Mouse (Mus musculus) liver, embryonic 12.5 days (tissue): ENCODE measurements around the gene Ltf. TPM values are rescaled to one million over a fixed set of nuclear protein-coding genes. Genes with fewer than 3 reads are reported as not detected.

Source experiments
- polyA plus RNA-seq: library from polyadenylated mRNA; unstranded; fragments of >200 nt; fragmentation: Nextera tagmentation; extraction: Ambion mirVana; gene quantifications from 2 replicates; pipeline ENCODE4 v1.2.1, GENCODE M21; 2016

The Ltf gene
- polyA plus RNA-seq, 1 experiment from 2014 or later: 17.0 TPM

Other genes with a start within 250 kb of the Ltf start
- gene Prss42, start 221.1 kb upstream of the Ltf start, polyA plus RNA-seq: not detected in 2 replicates
- not detected in 2 replicates for gene Prss44, start 205.3 kb upstream of the Ltf start, polyA plus RNA-seq
- not detected in 2 replicates for gene Prss43, start 192.6 kb upstream of the Ltf start, polyA plus RNA-seq
- not detected in 2 replicates for gene Prss45, start 184.7 kb upstream of the Ltf start, polyA plus RNA-seq
- gene Prss46, start 174.8 kb upstream of the Ltf start, polyA plus RNA-seq: not detected in 2 replicates
- gene Prss50, start 161.3 kb upstream of the Ltf start, polyA plus RNA-seq: 27.5 and 30.9 TPM in 2 replicates
- 2.4 and 3.2 TPM in 2 replicates for gene Als2cl, start 139.4 kb upstream of the Ltf start, polyA plus RNA-seq
- 1.4 and 1.6 TPM in 2 replicates for gene Tmie, start 139.2 kb upstream of the Ltf start, polyA plus RNA-seq
- not detected in 2 replicates for gene Fam240a, start 102.4 kb upstream of the Ltf start, polyA plus RNA-seq
- gene Tdgf1, start 73.1 kb upstream of the Ltf start, polyA plus RNA-seq: not detected in 2 replicates
- 0.12 and 0.26 TPM in 2 replicates for gene Lrrc2, start 67.7 kb upstream of the Ltf start, polyA plus RNA-seq
- 6.7 and 8.1 TPM in 2 replicates for gene Rtp3, start 28.7 kb upstream of the Ltf start, polyA plus RNA-seq
- gene Ccrl2, start 38.2 kb downstream of the Ltf start, polyA plus RNA-seq: 12.2 and 13.4 TPM in 2 replicates
- gene Lrrfip2, start 98.3 kb downstream of the Ltf start, polyA plus RNA-seq: 29.5 and 30.6 TPM in 2 replicates